Mouse (Mus musculus): ENCODE measurements around the gene Dcdc2a.

- TF ChIP-seq CTCF (IDR thresholded peaks at IDR 0.05) (no peak), EP300 (IDR thresholded peaks at IDR 0.05; ENCODE audit: insufficient read depth, low read depth, low read length) (no peak)
Measured at GRCm38 (mm10) chr13:25085147-25085546, 29.3 kb downstream of the Dcdc2a start.
